Mouse (Mus musculus) heart, postnatal 36 days (tissue): Measurements from ENCODE around the gene Rpl23a. TPM values are rescaled to one million over a fixed set of nuclear protein-coding genes. Genes with fewer than 3 reads are reported as not detected.

Experiments
- DNase-seq, 2 experiments: peaks; one replicate each; pipeline ENCODE4 v3.0.0; 2021 to 2022
- intact Hi-C: fragments of 180-260 bp; cut with DNase I; formaldehyde crosslinking; loops from one replicate; pipeline ENCODE4 v1.15.1; 2025
- total RNA-seq, 2 experiments: library from RNA; stranded (reverse); gene quantifications; 2 replicates each; pipeline ENCODE4 v1.2.3; 2021

Gene Rpl23a
- total RNA-seq, 2 experiments from 2014 or later, result 805 to 853 TPM

DNA sequence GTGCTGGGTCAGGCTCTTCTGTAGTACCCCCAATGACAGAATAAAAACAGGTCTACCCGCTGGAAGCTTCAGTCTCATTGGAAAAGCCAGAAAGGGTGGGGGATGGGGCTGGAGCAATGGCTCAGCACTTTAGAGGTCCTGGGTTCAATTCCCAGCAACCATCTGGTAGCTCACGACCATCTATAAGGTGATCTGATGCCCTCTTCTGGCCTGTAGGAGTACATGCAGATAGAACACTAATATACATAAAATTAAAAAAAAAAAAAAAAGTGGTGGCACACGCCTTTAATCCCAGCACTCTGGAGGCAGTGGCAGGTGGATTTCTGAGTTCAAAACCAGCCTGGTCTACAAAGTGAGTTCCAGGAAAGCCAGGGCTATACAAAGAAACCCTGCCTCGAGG, 12.1 kb downstream of the Rpl23a start:
- DNase-seq, result no peak
- intact Hi-C loops, result loop anchor here (10.0 kb wide), 1 partner anchor 347 kb away; no protein-coding TSS in a partner anchor

DNA sequence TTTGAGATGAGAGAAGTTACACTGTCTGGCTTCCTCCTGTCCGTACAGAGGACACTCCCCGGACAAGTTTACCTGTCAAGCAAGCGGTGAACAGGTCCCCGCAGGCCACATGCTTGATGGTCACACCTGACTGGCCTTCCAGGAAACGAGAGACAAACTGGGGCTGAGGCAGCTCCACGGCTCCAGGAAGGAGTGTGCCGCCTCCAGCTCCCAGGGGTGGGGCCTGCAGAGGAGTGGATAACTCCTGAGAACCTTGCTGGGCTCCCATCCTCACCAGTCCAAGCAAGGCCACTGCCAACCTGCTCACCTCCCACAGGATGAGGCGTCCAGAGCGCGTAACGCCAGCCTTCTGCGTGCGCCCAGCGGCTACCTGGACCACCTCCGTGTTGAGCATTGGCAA, 13.1 kb downstream of the Rpl23a start:
- no peak for DNase-seq
- intact Hi-C loops, result loop anchor here (10.0 kb wide), 1 partner anchor 346 kb away; no protein-coding TSS in a partner anchor

DNA sequence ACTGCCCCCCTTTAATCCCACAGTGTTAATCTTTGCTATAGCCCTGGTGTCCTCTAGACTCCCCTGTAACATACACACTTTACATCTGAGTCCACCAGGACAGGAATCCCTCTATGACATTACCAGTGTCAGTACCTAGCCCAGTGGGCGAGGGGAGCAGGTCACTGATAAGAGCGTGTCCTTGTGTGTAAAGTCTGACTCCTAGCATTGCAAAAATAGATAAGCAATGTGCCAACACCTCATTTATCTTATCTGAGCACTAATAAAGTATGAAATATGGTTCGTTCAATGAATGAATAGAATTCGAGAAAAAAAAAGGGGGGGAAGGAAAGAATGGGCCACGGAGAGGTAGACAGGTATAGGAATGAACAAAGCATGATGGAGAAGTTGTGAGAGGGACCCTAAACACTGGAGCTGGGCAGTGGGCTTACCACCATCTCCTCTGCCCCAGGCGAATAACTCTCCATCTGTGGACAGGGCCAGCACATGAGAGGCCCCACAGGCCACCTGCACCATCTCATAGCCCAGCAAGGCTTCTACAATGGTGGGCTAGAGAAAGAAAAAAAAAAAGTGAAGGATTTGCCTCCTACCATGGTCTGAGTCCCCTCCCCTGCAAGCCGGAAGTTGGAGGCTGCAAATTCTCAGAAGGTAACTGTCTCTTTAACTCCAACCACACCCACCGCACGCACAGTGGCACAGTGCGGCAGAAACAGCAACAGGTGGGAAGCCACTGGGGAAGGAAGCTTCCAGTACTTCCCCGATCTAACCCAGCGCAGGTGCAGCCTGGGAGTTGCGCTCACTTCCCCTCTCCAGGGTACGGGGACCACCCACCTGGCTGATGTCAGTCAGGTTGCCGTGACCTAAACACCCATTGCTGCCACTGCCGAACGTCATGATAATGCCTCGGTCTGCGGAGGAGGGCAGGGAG, 14.6 kb downstream of the Rpl23a start:
- intact Hi-C loops, result no loop called here
- DNase-seq, result no peak

DNA sequence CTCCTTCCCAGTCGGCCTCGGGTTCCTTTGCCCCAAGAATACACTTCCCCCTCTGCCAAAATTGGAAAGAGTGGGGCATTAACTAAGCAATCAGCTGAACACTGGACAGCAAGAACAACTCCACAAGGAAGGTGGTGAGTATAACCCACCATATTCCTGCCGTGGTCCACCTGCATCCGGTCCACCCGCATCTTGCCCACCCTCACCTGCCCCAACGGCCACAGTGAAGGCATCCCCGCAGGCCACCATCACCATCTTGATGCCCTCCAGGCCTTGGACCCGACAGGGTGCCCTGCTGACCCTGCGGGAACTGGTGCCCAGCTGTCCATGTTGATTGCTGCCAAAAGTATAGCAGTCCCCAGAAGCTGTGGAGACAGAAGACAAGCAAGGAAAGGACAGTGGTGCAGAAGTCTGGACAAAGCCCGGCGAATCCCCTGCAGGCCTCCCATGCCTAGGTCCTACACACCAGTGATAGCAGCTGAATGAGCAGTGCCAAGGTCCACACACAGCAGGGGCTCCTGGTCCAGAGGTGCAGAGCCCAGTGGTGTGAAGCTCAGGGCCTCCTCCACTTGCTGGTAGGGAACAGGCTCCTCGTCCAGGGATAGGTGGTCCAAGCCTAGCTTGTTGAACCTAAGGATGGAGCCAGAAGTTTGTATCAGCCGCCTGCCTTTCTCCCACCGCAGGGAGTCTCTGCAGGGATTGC, 16.0 kb downstream of the Rpl23a start:
- DNase-seq, result no peak
- intact Hi-C loops, result no loop called here

DNA sequence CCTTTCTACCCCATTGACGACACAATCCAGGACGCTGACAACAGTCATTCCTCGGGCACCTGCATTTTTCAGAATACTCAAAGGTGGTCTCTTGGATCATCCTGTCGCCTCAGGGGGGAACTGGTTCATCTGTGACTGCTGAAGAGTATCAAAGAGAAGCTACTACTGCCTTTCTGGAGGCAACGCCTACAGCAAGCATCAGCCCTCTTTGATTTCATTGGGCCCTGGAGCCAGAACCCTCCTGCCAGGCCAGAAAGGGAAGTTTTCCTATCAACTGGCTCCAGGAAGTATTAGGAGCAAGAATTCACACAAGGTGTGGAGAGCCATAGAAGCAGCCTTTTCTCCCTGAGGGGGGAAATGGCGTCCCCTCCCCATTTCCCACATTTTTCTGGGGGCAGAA, 16.7 kb downstream of the Rpl23a start:
- DNase-seq, result no peak
- intact Hi-C loops, result no loop called here

DNA sequence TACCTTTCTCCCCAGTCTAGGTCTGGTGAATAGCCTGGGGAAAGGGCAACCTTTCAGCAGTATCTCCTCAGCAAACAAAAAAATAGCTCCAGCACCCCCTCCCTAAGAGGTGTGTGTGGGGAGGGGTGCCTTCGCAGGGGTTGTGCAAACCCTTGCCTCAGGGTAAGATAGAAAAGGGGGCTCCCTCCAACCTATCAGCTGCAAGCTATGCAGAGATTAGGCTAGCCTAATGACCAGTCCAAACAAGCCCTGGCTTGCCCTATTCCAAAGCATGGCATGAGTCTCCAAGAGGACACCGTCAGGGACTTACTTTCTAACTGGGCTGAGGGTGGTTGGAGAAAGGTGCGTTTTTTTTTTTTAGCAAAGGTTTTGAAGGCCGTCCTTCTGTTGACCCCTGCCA, 17.2 kb downstream of the Rpl23a start:
- DNase-seq, result no peak
- intact Hi-C loops, result no loop called here

DNA sequence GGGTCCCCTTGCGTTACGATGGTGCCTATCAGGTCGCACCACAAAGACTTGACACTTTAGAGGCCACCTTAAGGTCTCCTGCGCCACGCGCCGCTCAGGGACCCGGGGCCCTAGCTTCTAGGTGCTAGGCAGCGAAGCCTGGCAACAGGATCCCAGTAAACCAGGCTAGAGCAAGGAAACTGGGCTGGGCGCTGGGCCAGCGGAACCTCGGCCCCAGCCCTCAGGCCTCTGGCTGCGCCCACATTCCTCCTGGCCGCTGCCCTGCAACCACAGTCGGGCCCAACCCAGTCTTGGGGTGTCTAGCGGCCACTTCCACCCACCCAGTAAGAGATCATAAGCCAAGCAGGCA, 17.6 kb downstream of the Rpl23a start:
- intact Hi-C loops, result no loop called here
- DNase-seq, result no peak

DNA sequence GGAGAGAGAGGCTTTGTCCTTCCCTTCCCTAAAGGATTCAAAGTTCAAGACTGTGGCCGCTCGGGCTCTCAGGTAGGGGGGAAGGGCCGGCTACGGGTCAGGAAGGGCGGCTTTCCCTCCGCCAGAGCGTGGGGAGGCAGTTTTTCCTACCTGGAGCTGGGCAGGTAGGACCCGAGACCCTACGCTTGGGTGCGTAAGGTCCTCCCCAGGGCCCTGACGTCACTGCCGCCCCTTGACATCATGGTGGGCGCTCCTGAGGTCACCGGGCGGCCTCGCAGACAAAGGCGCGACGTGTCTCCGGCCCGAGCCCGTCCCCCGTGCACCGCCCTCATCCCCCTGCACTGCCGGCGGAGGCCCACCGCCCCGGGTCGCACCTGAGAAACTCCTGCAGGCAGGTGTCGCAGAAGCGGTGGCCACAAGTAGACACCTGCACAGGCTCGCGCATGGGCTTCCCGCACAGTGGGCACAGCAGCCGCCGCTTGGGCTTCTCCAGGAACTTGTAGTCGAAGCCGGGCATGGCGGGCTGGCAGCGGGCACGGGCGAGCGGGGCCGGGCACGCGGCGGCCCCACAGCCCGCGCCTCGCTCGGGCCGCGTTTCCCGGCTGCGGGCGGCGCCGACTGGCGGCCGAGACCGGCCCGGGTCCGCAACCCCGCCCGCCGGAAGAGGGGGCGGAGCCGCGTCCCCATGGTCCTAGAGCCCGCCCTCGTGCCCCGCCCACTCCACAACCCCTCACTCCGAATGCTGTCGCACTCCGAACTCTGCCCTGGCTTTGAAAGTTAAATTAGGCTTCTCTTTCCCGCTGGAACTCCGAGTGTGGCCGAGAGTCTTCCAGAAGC, 18.2 kb downstream of the Rpl23a start, which contains the start of gene Traf4:
Gene Traf4, minus strand, starts transcription at position 666 of the 837 bp plus-strand sequence.
- intact Hi-C loops, result loop anchor here (5.0 kb wide), 2 partner anchors 83 to 103 kb away; partner anchors contain the start of gene Eral1
- DNase-seq, result peak; percentile 86 to 88

DNA sequence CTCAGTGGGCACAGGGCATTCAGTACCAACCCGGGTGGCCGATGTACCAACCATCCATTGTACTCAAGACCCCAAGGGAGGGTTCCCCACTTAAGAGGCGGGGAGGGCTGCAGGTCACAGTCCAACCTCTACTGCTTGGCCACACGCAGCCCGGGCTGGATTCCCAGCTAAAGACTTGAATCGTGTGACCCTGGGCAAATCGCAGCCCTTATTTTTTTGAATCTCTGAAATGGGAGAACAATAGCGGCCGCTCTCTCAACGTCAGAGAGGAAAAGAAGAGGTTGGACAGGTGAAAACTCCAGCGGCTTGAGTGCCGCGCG, 18.8 kb downstream of the Rpl23a start:
- intact Hi-C loops, result loop anchor here (5.0 kb wide), 2 partner anchors 82 to 102 kb away; partner anchors contain the start of gene Eral1
- DNase-seq, result no peak

DNA sequence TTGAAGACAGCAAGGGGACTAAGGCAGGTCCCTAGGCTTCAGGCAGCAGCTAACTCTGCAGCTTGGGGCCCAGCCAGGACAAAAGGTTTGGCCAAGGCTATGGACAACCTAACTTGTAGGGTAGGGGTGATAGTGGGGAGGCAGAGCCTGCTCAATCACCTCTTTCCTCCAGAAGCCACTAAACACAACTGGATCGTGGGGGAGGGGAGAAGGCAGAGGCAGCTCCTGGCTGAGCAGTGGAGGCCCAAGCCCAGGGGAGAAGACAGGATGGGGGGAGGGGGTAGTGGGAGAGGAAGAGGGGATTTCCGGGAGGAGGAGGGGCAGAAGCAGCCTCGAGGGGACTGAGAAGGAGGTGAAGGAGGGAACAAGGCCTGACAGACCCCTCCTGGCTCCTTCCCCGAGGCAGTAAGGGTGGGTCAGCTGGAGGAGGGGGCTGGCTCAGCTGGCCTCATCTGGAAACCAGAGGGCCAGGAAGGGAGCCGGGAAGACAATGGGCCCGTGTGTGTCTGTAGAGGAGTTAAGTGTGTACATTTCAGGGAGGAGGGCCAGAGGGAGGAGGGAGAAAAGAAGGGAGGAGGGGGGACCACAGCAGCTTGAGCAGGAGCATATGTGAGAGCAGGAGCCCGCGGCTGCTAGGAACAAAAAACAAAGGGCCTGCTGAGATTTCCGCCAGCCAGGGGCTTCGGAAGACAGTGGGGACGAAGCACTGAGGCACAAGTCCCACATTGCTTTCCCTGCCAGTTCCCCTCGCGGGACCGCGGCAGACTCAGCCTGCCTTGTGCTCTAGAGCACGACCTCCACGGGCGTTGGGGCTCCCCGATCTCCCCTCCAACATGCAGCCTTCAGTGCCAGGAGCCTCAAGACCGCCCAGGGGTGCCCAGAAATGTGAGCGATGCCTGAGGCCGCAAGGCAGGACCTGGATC, 19.4 kb downstream of the Rpl23a start:
- intact Hi-C loops, result loop anchor here (5.0 kb wide), 2 partner anchors 82 to 102 kb away; partner anchors contain the start of gene Eral1
- DNase-seq, result peak; percentile 53 to 62

DNA sequence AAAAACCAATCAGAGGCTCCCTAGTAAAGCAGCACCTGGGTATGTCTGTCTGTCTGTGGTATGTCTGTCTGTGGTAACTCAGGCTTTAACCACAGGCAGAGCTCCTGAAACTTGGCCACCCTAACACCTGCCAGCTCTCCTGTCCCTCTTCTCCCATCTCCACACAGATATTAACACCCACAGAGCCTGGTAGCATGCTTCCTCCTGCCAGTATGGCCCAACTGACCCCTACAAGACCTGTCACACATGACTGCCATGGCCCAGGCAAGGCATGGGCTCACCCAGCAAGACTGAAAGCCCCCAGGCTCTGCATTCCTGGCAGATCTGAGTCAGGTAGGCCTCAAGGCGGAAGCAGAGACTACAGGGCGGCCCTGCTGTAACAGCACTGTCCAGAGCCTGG, 20.3 kb downstream of the Rpl23a start:
- intact Hi-C loops, result loop anchor here (5.0 kb wide), 2 partner anchors 81 to 101 kb away; partner anchors contain the start of gene Eral1
- no peak for DNase-seq

DNA sequence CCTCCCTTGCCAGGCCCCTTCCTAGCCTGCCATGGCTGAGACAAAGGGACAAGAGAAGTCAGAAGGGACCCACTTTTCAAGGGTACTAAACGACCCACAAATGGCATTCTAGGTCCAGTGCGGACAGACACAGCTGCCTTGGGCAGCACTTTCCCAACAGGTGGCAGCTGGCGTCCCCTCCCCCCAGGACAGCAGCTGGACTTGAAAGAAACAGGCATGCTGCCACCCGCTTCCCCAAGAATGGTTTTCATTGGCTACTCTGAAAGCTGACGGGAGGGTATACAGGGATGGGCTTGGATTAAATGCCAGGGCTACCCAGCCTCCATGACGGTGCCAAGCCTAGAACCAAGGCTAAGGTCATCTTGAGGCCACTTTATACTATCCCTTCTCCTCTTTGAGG, 20.9 kb downstream of the Rpl23a start:
- intact Hi-C loops, result loop anchor here (5.0 kb wide), 2 partner anchors 80 to 100 kb away; partner anchors contain the start of gene Eral1

DNA sequence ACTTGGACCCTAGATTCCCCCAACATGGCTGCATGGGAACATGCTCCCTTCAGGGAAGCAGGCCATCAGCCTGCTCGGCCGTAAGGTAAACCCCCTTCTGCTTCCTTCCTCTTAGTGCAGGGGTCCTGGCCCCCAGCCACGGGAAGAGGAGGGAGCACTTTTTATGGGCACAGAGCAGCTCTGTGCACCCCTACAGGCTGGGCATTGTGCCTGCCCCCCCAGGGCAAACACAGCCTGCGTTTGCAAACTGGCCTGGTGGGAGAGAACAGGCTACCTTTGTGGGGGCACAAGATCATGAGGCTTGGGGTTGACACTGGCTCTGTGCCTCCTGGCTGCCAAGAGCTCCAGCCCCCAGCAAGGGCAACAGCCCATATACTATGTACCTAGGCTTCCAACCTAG, 21.4 kb downstream of the Rpl23a start:
- intact Hi-C loops, result loop anchor here (5.0 kb wide), 2 partner anchors 80 to 100 kb away; partner anchors contain the start of gene Eral1
- DNase-seq, result no peak

More for the DNA sequence above, 20.9 kb downstream of the Rpl23a start:
- no peak for DNase-seq

DNA sequence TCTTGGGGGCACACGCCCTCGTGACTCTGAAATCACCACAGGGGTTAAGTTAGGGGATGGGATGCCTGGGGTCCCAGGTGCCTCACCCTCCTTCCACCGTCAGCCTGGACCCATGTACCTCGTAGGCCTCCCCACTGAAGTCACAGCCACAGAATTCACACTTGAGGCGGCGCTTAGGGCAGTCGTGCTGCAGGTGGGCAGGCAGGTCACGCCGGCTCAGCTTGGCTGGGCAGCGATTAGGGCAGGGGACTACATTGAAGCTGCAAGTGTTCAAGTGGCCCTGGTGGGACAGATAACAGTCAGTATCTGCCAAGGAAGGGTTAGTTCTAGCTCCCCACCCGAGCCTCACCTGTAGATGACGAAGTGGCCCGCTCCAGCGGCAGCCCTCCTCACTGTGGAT, 22.2 kb downstream of the Rpl23a start:
- no peak for DNase-seq
- intact Hi-C loops, result loop anchor here (5.0 kb wide), 2 partner anchors 79 to 99 kb away; partner anchors contain the start of gene Eral1

DNA sequence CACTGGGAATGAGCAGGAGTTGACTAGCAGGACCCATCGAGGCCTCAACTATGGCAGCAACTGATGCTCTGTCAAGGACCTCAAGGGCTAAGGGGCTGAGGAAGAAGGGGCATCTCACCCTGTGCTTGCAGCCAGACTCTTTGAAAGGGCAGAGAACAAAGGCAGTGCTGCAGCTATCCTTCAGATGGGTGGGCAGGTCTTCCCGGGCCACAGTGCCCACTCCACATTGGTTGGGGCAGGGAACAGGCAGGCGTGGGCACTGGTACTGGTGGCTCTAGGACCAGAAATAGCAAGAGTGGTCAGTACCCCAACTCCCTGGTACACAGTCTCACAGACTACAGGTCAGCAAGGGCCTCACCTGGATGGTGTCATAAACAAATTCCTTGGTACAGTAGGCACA, 22.7 kb downstream of the Rpl23a start:
- intact Hi-C loops, result loop anchor here (5.0 kb wide), 2 partner anchors 78 to 98 kb away; partner anchors contain the start of gene Eral1

DNA sequence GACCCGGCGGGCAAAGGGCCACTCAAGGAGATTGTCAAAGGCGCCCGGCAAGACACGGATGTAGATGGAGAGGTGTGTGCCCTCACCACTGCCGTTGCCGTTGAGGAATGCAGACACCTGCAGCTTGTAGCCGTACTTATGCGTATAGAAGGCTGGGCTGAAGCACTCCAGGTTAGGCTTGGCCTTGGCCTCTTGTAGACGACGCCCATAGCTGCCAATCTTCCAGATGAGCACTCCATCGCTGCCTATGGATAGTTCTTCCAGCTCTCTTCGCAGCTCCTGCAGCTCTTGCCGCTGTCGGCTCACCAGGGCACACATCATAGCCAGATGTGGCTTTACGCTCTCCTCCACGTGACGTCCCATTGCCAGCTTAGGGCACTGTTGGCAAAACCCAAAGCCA, 23.2 kb downstream of the Rpl23a start:
- no peak for DNase-seq
- intact Hi-C loops, result loop anchor here (5.0 kb wide), 2 partner anchors 78 to 98 kb away; partner anchors contain the start of gene Eral1

More for the DNA sequence above, 22.7 kb downstream of the Rpl23a start:
- no peak for DNase-seq

DNA sequence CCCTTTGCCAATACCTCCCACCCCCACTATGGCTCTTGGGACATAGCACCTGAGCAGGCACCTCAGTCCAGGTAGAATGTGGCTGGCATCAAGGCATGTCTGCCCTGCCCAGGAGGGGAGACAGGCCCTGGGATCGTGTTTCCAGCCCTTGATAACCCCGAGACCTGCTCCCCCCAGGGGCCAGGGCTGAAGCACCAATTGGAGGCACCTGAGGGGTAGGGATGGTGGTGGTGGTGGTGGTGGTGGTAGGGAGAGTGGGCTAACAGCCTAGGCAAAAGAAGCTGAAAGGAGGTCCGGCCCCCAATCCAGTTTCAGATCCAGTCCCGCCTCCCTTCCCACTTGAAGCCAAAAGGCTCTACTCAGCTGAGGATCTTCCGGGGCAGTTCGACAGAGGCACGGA, 23.8 kb downstream of the Rpl23a start:
- intact Hi-C loops, result loop anchor here (2.0 to 5.0 kb wide), 2 partner anchors 17 to 57 kb away; partner anchors contain the start of genes Nek8 and Tlcd1
- no peak for DNase-seq

DNA sequence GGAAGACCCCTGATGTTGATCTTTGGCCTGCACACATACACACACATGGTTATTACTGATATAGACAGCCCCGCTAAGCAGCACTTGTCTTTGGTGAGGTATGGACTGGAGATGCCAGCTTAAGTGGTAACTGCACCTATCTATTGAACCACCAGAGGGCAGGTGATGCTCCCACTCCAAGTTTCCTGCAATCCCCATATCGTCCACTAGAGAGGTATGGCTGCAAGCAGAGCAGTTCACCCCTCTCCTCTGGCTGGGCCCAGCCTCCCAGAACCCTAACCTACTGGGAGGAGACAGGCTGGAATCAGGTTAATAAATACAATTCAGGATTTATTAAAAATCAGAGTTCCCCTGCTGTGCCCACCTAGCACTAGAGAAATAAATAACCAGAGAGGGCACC, 24.3 kb downstream of the Rpl23a start:
- intact Hi-C loops, result loop anchor here (2.0 to 5.0 kb wide), 2 partner anchors 18 to 57 kb away; partner anchors contain the start of genes Nek8 and Tlcd1

More for the DNA sequence above, 24.3 kb downstream of the Rpl23a start:
- peak; percentile 65 to 70 for DNase-seq
